Mouse (Mus musculus) megakaryocyte, embryonic 14.5 days (primary cell): ENCODE measurements around the gene Tmem106a.
"Not testable (repeated sequence)": the region's sequence is repeated elsewhere in the genome, so short reads cannot be mapped to it uniquely, and the experiment has no call there.

Experiments used
- FLI1 ChIP-seq: IDR thresholded peaks from 2 replicates; pipeline ENCODE4 v1.6.1; 2012; ENCODE audit warnings: low read length, inconsistent platforms, mixed read lengths
- GATA1 ChIP-seq: IDR thresholded peaks from 3 replicates; pipeline ENCODE4 v1.6.1; 2012; ENCODE audit warnings: mixed read lengths, low read length, inconsistent platforms, borderline replicate concordance

DNA sequence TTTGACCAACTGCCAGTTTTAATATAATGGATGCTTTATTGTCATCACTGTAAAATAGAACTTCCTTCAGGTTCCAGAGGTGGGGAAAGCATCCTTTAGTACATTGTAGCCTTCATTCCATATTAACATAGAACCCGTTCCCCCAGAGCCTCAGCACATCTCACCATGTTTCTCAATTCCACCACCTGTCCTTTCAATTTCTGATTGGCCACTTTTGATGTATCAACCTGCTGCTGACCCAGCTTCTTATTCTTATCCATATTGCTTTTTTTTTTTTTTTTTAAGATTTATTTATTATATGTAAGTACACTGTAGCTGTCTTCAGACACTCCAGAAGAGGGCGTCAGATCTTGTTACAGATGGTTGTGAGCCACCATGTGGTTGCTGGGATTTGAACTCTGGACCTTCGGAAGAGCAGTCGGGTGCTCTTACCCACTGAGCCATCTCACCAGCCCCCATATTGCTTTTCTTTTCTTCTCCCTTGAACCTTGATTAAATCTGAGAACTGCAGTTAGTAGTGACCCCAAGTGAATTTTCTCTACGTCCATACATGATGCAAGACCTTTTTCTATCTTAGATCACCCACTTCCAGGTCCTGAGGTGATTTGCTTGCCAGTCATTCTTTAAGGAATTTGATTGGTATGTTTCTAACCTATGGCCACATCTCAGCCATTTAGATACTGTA is 46.8 kb downstream of the Tmem106a start:
- not testable (repeated sequence) for TF ChIP-seq FLI1, GATA1
